Mouse (Mus musculus) mature B cell (primary cell): Measurements from ENCODE around the gene Neurod4.

ENCODE experiments used
- in situ Hi-C: fragments of 300-500 bp; cut with MboI; formaldehyde crosslinking; loops from 2 replicates; pipeline ENCODE4 v1.14.3; 2019

Gene Neurod4

GRCm38 (mm10) chr10:130238318-130239209, 41.5 kb downstream of the Neurod4 start:
- in situ Hi-C loops: no loop called here

GRCm38 (mm10) chr10:130234576-130234975, 45.5 kb downstream of the Neurod4 start:
- in situ Hi-C loops: no loop called here

DNA sequence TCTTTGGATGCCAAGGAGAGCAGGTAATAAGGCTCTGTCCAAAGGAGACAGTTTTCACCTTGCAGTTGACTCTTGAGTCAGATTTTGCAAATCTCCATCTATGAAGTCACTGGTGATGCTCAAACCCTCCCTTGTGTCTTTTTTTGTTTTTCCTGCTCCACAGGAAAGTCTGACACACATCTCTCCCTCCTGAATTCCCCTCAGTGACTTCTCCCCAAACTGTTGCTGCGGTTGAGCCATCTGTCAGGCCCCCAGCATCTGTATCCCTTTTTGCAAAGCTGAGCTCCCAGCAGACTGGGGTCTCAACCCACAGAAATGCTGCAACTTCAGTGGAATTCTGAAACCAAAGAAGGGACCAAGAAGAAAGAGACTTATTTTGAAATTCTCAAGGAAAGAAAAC, 47.9 kb downstream of the Neurod4 start:
- in situ Hi-C loops: no loop called here

DNA sequence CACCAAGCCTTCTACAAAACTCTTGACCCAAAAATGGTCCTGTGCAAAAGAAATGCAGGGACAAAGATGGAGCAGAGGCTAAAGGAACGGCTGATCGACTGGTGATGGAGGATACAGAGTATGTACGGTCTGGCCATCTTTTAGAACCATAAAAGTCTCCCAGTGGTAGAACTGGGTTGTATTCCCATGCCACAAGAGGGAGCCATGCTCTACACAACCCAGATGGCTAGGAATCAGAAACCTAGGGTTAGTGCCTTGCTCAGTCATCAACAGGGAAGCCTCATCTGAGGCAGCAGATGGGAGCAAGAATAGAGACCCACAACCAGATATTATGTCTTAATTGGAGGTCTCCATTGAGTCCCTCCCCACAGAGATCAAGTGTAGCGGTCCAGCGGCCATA, 50.5 kb downstream of the Neurod4 start:
- in situ Hi-C loops: loop anchor here (5.0 kb wide), 1 partner anchor 68 kb away; no protein-coding TSS in a partner anchor

- in situ Hi-C loops: loop anchor here (5.0 kb wide), 1 partner anchor 69 kb away; no protein-coding TSS in a partner anchor
These were observed 51.8 kb downstream of the Neurod4 start for GRCm38 (mm10) chr10:130228246-130228645.

DNA sequence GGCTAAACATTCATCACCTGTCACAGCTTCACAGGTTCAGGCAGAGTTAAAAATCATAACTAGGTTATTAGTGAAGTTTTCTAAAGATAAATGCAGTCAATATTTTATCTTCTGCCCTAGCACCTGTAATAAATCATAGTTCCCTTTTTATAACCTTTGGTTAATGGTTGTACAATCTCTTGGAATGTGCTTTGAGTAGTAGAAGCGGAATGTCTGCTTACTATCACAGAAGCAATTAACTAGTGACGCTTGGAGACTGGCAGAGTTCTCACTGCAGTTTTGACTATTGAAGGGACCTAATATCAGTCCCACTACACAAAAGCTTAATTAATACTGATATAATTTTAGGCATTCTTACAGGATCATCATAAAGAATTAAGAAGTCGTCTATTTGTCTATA, 55.0 kb downstream of the Neurod4 start:
- in situ Hi-C loops: loop anchor here (5.0 kb wide), 1 partner anchor 72 kb away; no protein-coding TSS in a partner anchor
